ENCODE assay signal across 35 mouse cellular contexts in genomic region chr6:25659924-25660675, GRCm38 (mm10). TPM values are rescaled to one million over a fixed set of nuclear protein-coding genes. Genes with fewer than 3 reads are reported as not detected.
DNase-seq lines count a peak whose midpoint lies in the region; ATAC-seq and TF ChIP-seq lines count a peak whose summit lies in the region.
"Had no signal": no experiment of that assay in that cellular context is flagged by ENCODE, and none has a peak within 500 bp of the region (broad histone marks: within the 10 kb centered on the region; RNA-seq: fewer than 3 reads in every experiment).

No protein-coding gene starts in this region.

- H3K36me3 ChIP-seq in hindbrain, embryonic 10.5 days = no peaks in the 10 kb centered on the region
- no peaks in the 10 kb centered on the region for H3K36me3 ChIP-seq in hindbrain, embryonic 16.5 days (ENCODE audit: control insufficient read depth, insufficient read depth, low read length)
- H3K36me3 ChIP-seq: embryonic facial prominence, embryonic 13.5 days; hindbrain, embryonic 12.5 days; limb, embryonic 13.5 days; lung, embryonic 15.5 days; midbrain, embryonic 12.5 days; neural tube, embryonic 13.5 days; stomach, embryonic 15.5 days had no signal

- no peak for ATAC-seq in hindbrain, embryonic 16.5 days
- ATAC-seq: forebrain, embryonic 16.5 days; intestine, embryonic 16.5 days had no signal

- H3K4me2 ChIP-seq in hindbrain, embryonic 16.5 days (ENCODE audit: low read length) = no peak overlapping the region
- H3K4me2 ChIP-seq: embryonic facial prominence, embryonic 13.5 days; hindbrain, embryonic 12.5 days; limb, embryonic 13.5 days; liver, embryonic 11.5 days; lung, embryonic 15.5 days; midbrain, embryonic 12.5 days; neural tube, embryonic 13.5 days; stomach, embryonic 15.5 days had no signal

- no peak for TF ChIP-seq POLR2A in brain, embryonic 14.5 days (IDR thresholded peaks at IDR 0.05; ENCODE audit: borderline replicate concordance, extremely low read depth, insufficient read depth, insufficient read length, poor library complexity, severe bottlenecking)

- no peaks in the 10 kb centered on the region for H3K9me3 ChIP-seq in hindbrain, embryonic 10.5 days
- no peaks in the 10 kb centered on the region for H3K9me3 ChIP-seq in hindbrain, embryonic 16.5 days (ENCODE audit: control insufficient read depth, low read length)
- H3K9me3 ChIP-seq: embryonic facial prominence, embryonic 13.5 days; hindbrain, embryonic 12.5 days; limb, embryonic 13.5 days; lung, embryonic 15.5 days; midbrain, embryonic 12.5 days; neural tube, embryonic 13.5 days; stomach, embryonic 15.5 days had no signal

- H3K27ac ChIP-seq in hindbrain, embryonic 10.5 days = no peak overlapping the region
- no peak overlapping the region for H3K27ac ChIP-seq in hindbrain, embryonic 16.5 days (ENCODE audit: low read depth, low read length)
- H3K27ac ChIP-seq in left cerebral cortex, adult 2 months = peak overlapping the region; percentile 11; the same call in 1 of the 2 replicates
- H3K27ac ChIP-seq: embryonic facial prominence, embryonic 13.5 days; hindbrain, embryonic 12.5 days; kidney, postnatal 0 days; limb, embryonic 13.5 days; lung, embryonic 15.5 days; midbrain, embryonic 12.5 days; neural tube, embryonic 13.5 days; stomach, embryonic 15.5 days had no signal

- H3K9ac ChIP-seq in hindbrain, embryonic 16.5 days (ENCODE audit: low read depth, low read length) = no peak overlapping the region
- H3K9ac ChIP-seq: embryonic facial prominence, embryonic 13.5 days; hindbrain, embryonic 12.5 days; limb, embryonic 13.5 days; lung, embryonic 15.5 days; midbrain, embryonic 12.5 days; neural tube, embryonic 13.5 days; stomach, embryonic 15.5 days had no signal

- intact Hi-C loops in left cerebral cortex, adult 2 months (cut with DNase I) = no loop called here
- intact Hi-C loops in left cerebral cortex, postnatal 36 days (cut with DNase I) = no loop called here
- intact Hi-C loops in heart, postnatal 10 days (cut with DNase I) = no loop called here

- TF ChIP-seq CTCF in left cerebral cortex, adult 2 months (IDR thresholded peaks at IDR 0.05) = no peak
- TF ChIP-seq CTCF in brain, embryonic 14.5 days (IDR thresholded peaks at IDR 0.05; ENCODE audit: borderline replicate concordance, extremely low read depth, insufficient read depth, insufficient read length) = no peak

- H3K4me1 ChIP-seq in hindbrain, embryonic 10.5 days (replicated peaks) = peaks cover 3% of the 10 kb centered on the region; the same call in 1 of the 2 replicates
- H3K4me1 ChIP-seq in hindbrain, embryonic 16.5 days (ENCODE audit: control insufficient read depth, insufficient read depth, low read depth, low read length) = no peaks in the 10 kb centered on the region
- H3K4me1 ChIP-seq: embryonic facial prominence, embryonic 13.5 days; hindbrain, embryonic 12.5 days; limb, embryonic 13.5 days; lung, embryonic 15.5 days; midbrain, embryonic 12.5 days; neural tube, embryonic 13.5 days; stomach, embryonic 15.5 days had no signal

- H3K4me3 ChIP-seq in hindbrain, embryonic 10.5 days = no peak overlapping the region
- no peak overlapping the region for H3K4me3 ChIP-seq in hindbrain, embryonic 16.5 days (ENCODE audit: low read length)
- H3K4me3 ChIP-seq in left cerebral cortex, adult 2 months = no peak overlapping the region
- H3K4me3 ChIP-seq: embryonic facial prominence, embryonic 13.5 days; erythroblast, embryonic 14.5 days; hindbrain, embryonic 12.5 days; limb, embryonic 13.5 days; lung, embryonic 15.5 days; midbrain, embryonic 12.5 days; neural tube, embryonic 13.5 days; stomach, embryonic 15.5 days had no signal

- 68% methylated on average over 3 of the region's 3 CpGs for WGBS in hindbrain, embryonic 10.5 days
- 59% methylated on average over 3 of the region's 3 CpGs for WGBS in hindbrain, embryonic 16.5 days

- DNase-seq in cerebellum, adult 11-12 months = peak; percentile 3
- DNase-seq in cerebellum, adult 18-20 months = no peak
- DNase-seq in hindbrain, embryonic 10.5 days (ENCODE audit: low spot score) = peak; percentile 2
- no peak for DNase-seq in left cerebral cortex, adult 2 months (ENCODE audit: extremely low spot score in 1 of 2, low spot score in 2 of 2)
- no peak for DNase-seq in left cerebral cortex, postnatal 36 days (ENCODE audit: low spot score in 2 of 2)
- peak; percentile 7 for DNase-seq in brain, embryonic 14.5 days (ENCODE audit: low read depth)
- no peak for DNase-seq in heart, postnatal 10 days
- DNase-seq: adrenal gland, adult 8-10 months; cerebellum, adult 11 months; embryo, embryonic 11 days; gastrocnemius, postnatal 10 days; kidney, adult 8-10 months; kidney, postnatal 4 days; layer of hippocampus, postnatal 36 days; lung, postnatal 36 days; thymus, adult 2 months; thymus, postnatal 36 days had no signal

- H3K27me3 ChIP-seq in hindbrain, embryonic 10.5 days (ENCODE audit: insufficient read depth, poor library complexity, severe bottlenecking) = no peaks in the 10 kb centered on the region
- no peaks in the 10 kb centered on the region for H3K27me3 ChIP-seq in hindbrain, embryonic 16.5 days (replicated peaks; ENCODE audit: control insufficient read depth, insufficient read depth, low read length)
- H3K27me3 ChIP-seq: CH12.LX; embryonic facial prominence, embryonic 13.5 days; hindbrain, embryonic 12.5 days; limb, embryonic 13.5 days; lung, embryonic 15.5 days; midbrain, embryonic 12.5 days; neural tube, embryonic 13.5 days; stomach, embryonic 15.5 days had no signal

RNA-seq across cellular contexts. Expression of gene Gpr37, which starts 30.4 kb away (rescaled TPM):
- polyA plus RNA-seq in hindbrain, embryonic 10.5 days (2016; fragmentation: Nextera tagmentation; extraction: Ambion mirVana) = 0.95 and 4.2 TPM in 2 replicates
- 5.7 and 6.2 TPM in 2 replicates for polyA plus RNA-seq in hindbrain, embryonic 16.5 days (2015; fragmentation: Nextera tagmentation; extraction: Ambion mirVana)
- total RNA-seq in left cerebral cortex, adult 2 months (2021) = 10 to 100 TPM; 16.3 to 18.6 TPM
- total RNA-seq in left cerebral cortex, postnatal 36 days (2021) = 10 to 100 TPM; 17.7 to 24.3 TPM
- 2.4 and 4.0 TPM in 2 replicates for polyA plus RNA-seq in brain, embryonic 14.5 days (2012; rRNA removed)
- total RNA-seq in heart, postnatal 10 days (2021) = under 1 TPM; 0.07 to 0.17 TPM
- total RNA-seq: CH12.LX; ES-E14; megakaryocyte, adult 5-6 weeks had no signal
- polyA plus RNA-seq: erythroblast, embryonic 14.5 days; gonadal fat pad, adult 2 months; small intestine, adult 2 months had no signal

Comparison
In these comparisons a context has a peak if more than half of its experiments do, and no peak if none do; other contexts are left out.
1. DNase-seq: peak in cerebellum, adult 11-12 months (single experiment), hindbrain, embryonic 10.5 days (single experiment) and brain, embryonic 14.5 days (single experiment); none in cerebellum, adult 18-20 months (0 of 2), left cerebral cortex, adult 2 months (0 of 2), left cerebral cortex, postnatal 36 days (0 of 2) and heart, postnatal 10 days (0 of 2).
2. RNA of gene Gpr37, which starts 30.4 kb away (total RNA-seq): 17.7 to 24.3 TPM in left cerebral cortex, postnatal 36 days and 16.3 to 18.6 TPM in left cerebral cortex, adult 2 months; 0.07 to 0.17 TPM in heart, postnatal 10 days; every median in the first group is over 10 times any median in the second.